Mouse (Mus musculus) forebrain, embryonic 12.5 days (tissue): Measurements from ENCODE around the gene Ebp. TPM values are rescaled to one million over a fixed set of nuclear protein-coding genes. Genes with fewer than 3 reads are reported as not detected.

Experiments
- ATAC-seq: fragments of 200-750 bp; cut with Nextera tagmentation; 2 replicates; pipeline ENCODE4 v1.8.0; 2017; ENCODE audit warnings: moderate TSS enrichment; ENCODE audit not compliant: low FRiP score
- H3K27ac ChIP-seq: fragments of 300-500 bp; sonication (generic); 2 replicates; pipeline ENCODE4 v1.5.1; 2016; ENCODE audit warnings: mild to moderate bottlenecking
- H3K27me3 ChIP-seq: fragments of 300-500 bp; sonication (generic); 2 replicates; pipeline ENCODE4 v1.6.1; 2016; ENCODE audit warnings: mild to moderate bottlenecking
- H3K36me3 ChIP-seq: fragments of 300-500 bp; sonication (generic); replicated peaks from 2 replicates; pipeline ENCODE4 v1.6.1; 2016; ENCODE audit warnings: mild to moderate bottlenecking
- H3K4me1 ChIP-seq: fragments of 300-500 bp; sonication (generic); 2 replicates; pipeline ENCODE4 v1.6.1; 2016
- H3K4me2 ChIP-seq: fragments of 300-500 bp; sonication (generic); 2 replicates; pipeline ENCODE4 v1.6.1; 2016; ENCODE audit warnings: mild to moderate bottlenecking, moderate library complexity
- H3K4me3 ChIP-seq: fragments of 300-500 bp; sonication (generic); replicated peaks from 2 replicates; pipeline ENCODE4 v1.5.1; 2016; ENCODE audit warnings: mild to moderate bottlenecking
- H3K9ac ChIP-seq: fragments of 300-500 bp; sonication (generic); 2 replicates; pipeline ENCODE4 v1.6.1; 2016; ENCODE audit warnings: mild to moderate bottlenecking
- H3K9me3 ChIP-seq: fragments of 300-500 bp; sonication (generic); 2 replicates; pipeline ENCODE4 v1.6.1; 2016
- WGBS: fragments of 180-500 bp; shearing (Covaris S2); methylation state at CpG from one replicate; pipeline ENCODE4 v1.1.7; 2016; 5-methylcytosine and 5-hydroxymethylcytosine counted together
- polyA plus RNA-seq: library from polyadenylated mRNA; unstranded; fragments of >200 nt; fragmentation: Nextera tagmentation; extraction: Ambion mirVana; gene quantifications from 2 replicates; pipeline ENCODE4 v1.2.1, GENCODE M21; 2016

Gene Ebp
- polyA plus RNA-seq, 1 experiment from 2014 or later: 25.3 TPM

GRCm38 (mm10) chrX:8209720-8210119, 16.4 kb upstream of the Ebp start:
- no peak overlapping the region for H3K27ac ChIP-seq
- no peak overlapping the region for H3K4me2 ChIP-seq
- 77% methylated on average over 2 of the region's 2 CpGs for WGBS
- H3K9ac ChIP-seq: no peak overlapping the region
- no peaks in the 10 kb centered on the region; the same call in 1 of the 2 replicates for H3K4me1 ChIP-seq
- no peaks in the 10 kb centered on the region for H3K36me3 ChIP-seq
- H3K27me3 ChIP-seq: no peaks in the 10 kb centered on the region
- H3K9me3 ChIP-seq: no peaks in the 10 kb centered on the region
- no peak for ATAC-seq
- H3K4me3 ChIP-seq: no peak overlapping the region

GRCm38 (mm10) chrX:8207224-8207623, 13.9 kb upstream of the Ebp start:
- no peaks in the 10 kb centered on the region for H3K9me3 ChIP-seq
- no peak overlapping the region for H3K27ac ChIP-seq
- no peak overlapping the region for H3K9ac ChIP-seq
- H3K36me3 ChIP-seq: no peaks in the 10 kb centered on the region
- 26% methylated on average over 4 of the region's 4 CpGs for WGBS
- no peaks in the 10 kb centered on the region; the same call in 1 of the 2 replicates for H3K4me1 ChIP-seq
- peak overlapping the region; percentile 57; the same call in 1 of the 2 replicates for H3K4me2 ChIP-seq
- no peak overlapping the region for H3K4me3 ChIP-seq
- ATAC-seq: no peak
- no peaks in the 10 kb centered on the region for H3K27me3 ChIP-seq

- no peaks in the 10 kb centered on the region for H3K27me3 ChIP-seq
- ATAC-seq: peak; percentile 42; the same call in 1 of the 2 replicates
- H3K27ac ChIP-seq: no peak overlapping the region
- no peaks in the 10 kb centered on the region for H3K9me3 ChIP-seq
- 21% methylated on average over 11 of the region's 11 CpGs for WGBS
- no peaks in the 10 kb centered on the region for H3K36me3 ChIP-seq
- H3K9ac ChIP-seq: no peak overlapping the region
- peak overlapping the region; percentile 51 for H3K4me3 ChIP-seq
- H3K4me1 ChIP-seq: no peaks in the 10 kb centered on the region; the same call in 1 of the 2 replicates
- H3K4me2 ChIP-seq: peak overlapping the region; percentile 57
These were observed 13.4 kb upstream of the Ebp start for GRCm38 (mm10) chrX:8206694-8207197.

GRCm38 (mm10) chrX:8206015-8206693, 12.8 kb upstream of the Ebp start, which contains the start of gene Porcn:
Gene Porcn (minus strand): TSS chrX:8206525.
- peak within 1 kb of the TSS; percentile 51 for H3K4me3 ChIP-seq
- peak; percentile 97 for ATAC-seq
- H3K36me3 ChIP-seq: no peaks in the 10 kb centered on the region
- H3K27me3 ChIP-seq: no peaks in the 10 kb centered on the region
- H3K4me2 ChIP-seq: peak within 1 kb of the TSS; percentile 57
- peak within 1 kb of the TSS; percentile 56 for H3K9ac ChIP-seq
- WGBS: 15% methylated on average over 39 of the region's 46 CpGs
- H3K4me1 ChIP-seq: no peaks in the 10 kb centered on the region; the same call in 1 of the 2 replicates
- no peak within 1 kb of the TSS for H3K27ac ChIP-seq
- H3K9me3 ChIP-seq: no peaks in the 10 kb centered on the region

GRCm38 (mm10) chrX:8205551-8205950, 12.2 kb upstream of the Ebp start:
- peak overlapping the region; percentile 51 for H3K4me3 ChIP-seq
- H3K27me3 ChIP-seq: no peaks in the 10 kb centered on the region
- H3K9me3 ChIP-seq: no peaks in the 10 kb centered on the region
- no peak overlapping the region for H3K27ac ChIP-seq
- H3K4me1 ChIP-seq: no peaks in the 10 kb centered on the region; the same call in 1 of the 2 replicates
- ATAC-seq: no peak
- H3K9ac ChIP-seq: 0 out of 2 replicates have a peak overlapping the region, but pooled peaks have one; percentile 56
- H3K4me2 ChIP-seq: peak overlapping the region; percentile 57
- WGBS: 39% methylated on average over 7 of the region's 7 CpGs
- no peaks in the 10 kb centered on the region for H3K36me3 ChIP-seq

GRCm38 (mm10) chrX:8205088-8205487, 11.8 kb upstream of the Ebp start:
- Histone ChIP-seq H3K9ac (no peak overlapping the region), H3K27me3 (no peaks in the 10 kb centered on the region), H3K4me3 (no peak overlapping the region), H3K4me1 (no peaks in the 10 kb centered on the region; the same call in 1 of the 2 replicates), H3K9me3 (no peaks in the 10 kb centered on the region), H3K27ac (no peak overlapping the region), H3K36me3 (no peaks in the 10 kb centered on the region), H3K4me2 (no peak overlapping the region)
- no peak for ATAC-seq
- WGBS: 64% methylated on average over 4 of the region's 4 CpGs

GRCm38 (mm10) chrX:8204076-8204475, 10.8 kb upstream of the Ebp start:
- Histone ChIP-seq H3K36me3 (0 out of 2 replicates have a peak, but pooled peaks cover 3% of the 10 kb centered on the region), H3K9me3 (no peaks in the 10 kb centered on the region), H3K27ac (no peak overlapping the region), H3K4me3 (no peak overlapping the region), H3K4me2 (no peak overlapping the region), H3K27me3 (no peaks in the 10 kb centered on the region), H3K4me1 (no peaks in the 10 kb centered on the region; the same call in 1 of the 2 replicates), H3K9ac (no peak overlapping the region)
- 88% methylated on average over 10 of the region's 10 CpGs for WGBS
- ATAC-seq: no peak

- 87% methylated on average over 14 of the region's 14 CpGs for WGBS
- no peak for ATAC-seq
These were observed 9.8 kb upstream of the Ebp start for GRCm38 (mm10) chrX:8203105-8203504.

GRCm38 (mm10) chrX:8192640-8193418, 483 bp downstream of the Ebp start:
- ATAC-seq: peak; percentile 97
- Histone ChIP-seq H3K36me3 (no peaks in the 10 kb centered on the region), H3K4me2 (peak overlapping the region; percentile 55), H3K9ac (peak overlapping the region; percentile 50; the same call in 1 of the 2 replicates), H3K27ac (peak overlapping the region; percentile 79), H3K27me3 (no peaks in the 10 kb centered on the region), H3K9me3 (no peaks in the 10 kb centered on the region), H3K4me3 (peak overlapping the region; percentile 48), H3K4me1 (peaks cover 4% of the 10 kb centered on the region; the same call in 1 of the 2 replicates)
- 20% methylated on average over 37 of the region's 38 CpGs for WGBS

More at GRCm38 (mm10) chrX:8203105-8203504, 9.8 kb upstream of the Ebp start:
- Histone ChIP-seq H3K4me1 (no peaks in the 10 kb centered on the region; the same call in 1 of the 2 replicates), H3K36me3 (0 out of 2 replicates have a peak, but pooled peaks cover 3% of the 10 kb centered on the region), H3K27ac (no peak overlapping the region), H3K27me3 (no peaks in the 10 kb centered on the region), H3K9ac (no peak overlapping the region), H3K4me3 (no peak overlapping the region), H3K4me2 (no peak overlapping the region), H3K9me3 (no peaks in the 10 kb centered on the region)

GRCm38 (mm10) chrX:8192126-8192639, 1.1 kb downstream of the Ebp start:
- Histone ChIP-seq H3K4me1 (peaks cover 4% of the 10 kb centered on the region; the same call in 1 of the 2 replicates), H3K27ac (peak overlapping the region; percentile 79; the same call in 1 of the 2 replicates), H3K4me3 (peak overlapping the region; percentile 48), H3K9ac (peak overlapping the region; percentile 50), H3K36me3 (no peaks in the 10 kb centered on the region), H3K4me2 (peak overlapping the region; percentile 55), H3K9me3 (no peaks in the 10 kb centered on the region), H3K27me3 (no peaks in the 10 kb centered on the region)
- 19% methylated on average over 13 of the region's 13 CpGs for WGBS
- no peak; the same call in 1 of the 2 replicates for ATAC-seq

- 15% methylated on average over 7 of the region's 7 CpGs for WGBS
- ATAC-seq: no peak
- H3K4me2 ChIP-seq: no peak overlapping the region
- no peaks in the 10 kb centered on the region for H3K9me3 ChIP-seq
- H3K27ac ChIP-seq: no peak overlapping the region
- H3K9ac ChIP-seq: no peak overlapping the region
- no peaks in the 10 kb centered on the region for H3K4me1 ChIP-seq
- H3K27me3 ChIP-seq: no peaks in the 10 kb centered on the region
- no peak overlapping the region for H3K4me3 ChIP-seq
- H3K36me3 ChIP-seq: 0 out of 2 replicates have a peak, but pooled peaks cover 11% of the 10 kb centered on the region
These were observed 10.3 kb downstream of the Ebp start for GRCm38 (mm10) chrX:8182871-8183540.
